Mouse (Mus musculus): Measurements from ENCODE around the gene Capza1. TPM values are rescaled to one million over a fixed set of nuclear protein-coding genes. Genes with fewer than 3 reads are reported as not detected.
A peak's percentile ranks its signal among the peaks of the same experiment; 100 is the strongest.
"Not testable (repeated sequence)": the region's sequence is repeated elsewhere in the genome, so short reads cannot be mapped to it uniquely, and the experiment has no call there.

Gene Capza1
- total RNA-seq, 2 experiments from 2014 or later: 34.2 to 39.5 TPM

DNA sequence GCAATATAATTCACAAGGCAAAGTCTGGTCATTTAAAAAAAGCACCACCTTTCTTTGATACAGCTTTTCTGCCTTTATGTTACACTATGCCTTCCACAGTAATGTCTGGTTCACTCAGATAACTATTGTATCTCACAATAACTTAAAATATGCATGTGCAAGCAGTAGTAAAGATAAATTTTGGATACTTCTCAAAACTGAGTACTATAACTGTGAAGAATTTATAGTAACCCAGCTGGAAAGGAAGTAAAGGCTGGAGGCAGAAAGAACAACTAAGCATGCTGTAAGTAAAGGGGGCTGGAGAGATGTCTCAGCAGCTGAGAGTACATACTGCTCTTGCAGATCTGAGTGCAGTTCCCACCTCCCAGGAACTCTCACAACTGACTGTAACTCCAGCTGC is 9.4 kb downstream of the Capza1 start:
- no peak for DNase-seq (ENCODE audit: low spot score in 2 of 2)
- no peak overlapping the region for H3K27ac ChIP-seq
- no peak for TF ChIP-seq CTCF (conservative IDR thresholded peaks at IDR 0.05)
- H3K4me3 ChIP-seq: no peak overlapping the region

DNA sequence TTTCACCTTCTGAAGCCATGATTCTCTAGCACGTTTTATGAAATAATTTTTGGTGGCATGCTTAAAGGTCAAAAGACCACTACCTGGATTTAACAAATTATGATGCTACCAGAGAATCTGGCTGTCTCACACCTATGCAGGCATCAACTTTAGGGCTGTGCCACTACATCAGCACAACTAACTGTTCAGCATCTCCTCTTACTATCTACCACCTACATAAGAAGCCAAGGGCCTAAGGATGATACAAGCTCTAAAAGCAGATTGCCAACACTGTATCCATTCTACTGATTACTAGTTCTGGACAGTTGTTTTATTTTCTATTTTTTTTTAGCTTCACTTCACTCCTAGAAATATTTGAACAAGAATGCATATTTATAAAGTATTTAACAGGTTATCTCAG is 9.8 kb downstream of the Capza1 start:
- no peak for DNase-seq (ENCODE audit: low spot score in 2 of 2)
- TF ChIP-seq CTCF (conservative IDR thresholded peaks at IDR 0.05): no peak
- H3K4me3 ChIP-seq: no peak overlapping the region
- no peak overlapping the region for H3K27ac ChIP-seq

DNA sequence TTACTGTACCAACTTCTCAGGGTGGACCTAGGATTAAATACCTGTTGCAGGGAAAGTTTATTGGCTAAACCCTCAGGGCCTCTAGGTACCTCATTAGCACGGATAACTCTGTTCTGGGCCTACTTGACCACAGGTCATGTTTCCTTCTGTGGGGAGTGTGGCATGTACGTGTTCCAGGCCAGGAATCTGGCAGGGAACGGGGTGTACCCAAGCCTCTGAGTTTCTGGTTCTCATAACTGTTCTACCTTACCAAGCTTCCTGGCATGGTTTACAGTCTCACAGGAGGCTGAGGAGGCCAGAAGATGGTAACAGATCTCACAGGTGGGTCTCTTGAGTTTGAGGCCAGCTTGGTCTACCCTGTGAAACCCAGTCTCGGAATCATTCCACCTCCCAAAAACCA is 17.7 kb downstream of the Capza1 start:
- no peak overlapping the region for H3K4me3 ChIP-seq
- no peak for TF ChIP-seq CTCF (conservative IDR thresholded peaks at IDR 0.05)
- no peak overlapping the region for H3K27ac ChIP-seq
- no peak for DNase-seq (ENCODE audit: low spot score in 2 of 2)

- no peak for DNase-seq (ENCODE audit: low spot score in 2 of 2)
Measured at GRCm38 (mm10) chr3:104841049-104841448, 23.3 kb downstream of the Capza1 start.

GRCm38 (mm10) chr3:104835797-104836196 is 28.5 kb downstream of the Capza1 start:
- no peak for TF ChIP-seq CTCF (conservative IDR thresholded peaks at IDR 0.05)
- H3K4me3 ChIP-seq: no peak overlapping the region
- DNase-seq (ENCODE audit: low spot score in 2 of 2): no peak
- no peak overlapping the region for H3K27ac ChIP-seq

More at GRCm38 (mm10) chr3:104841049-104841448, 23.3 kb downstream of the Capza1 start:
- no peak overlapping the region for H3K4me3 ChIP-seq
- TF ChIP-seq CTCF (conservative IDR thresholded peaks at IDR 0.05): no peak
- H3K27ac ChIP-seq: no peak overlapping the region

DNA sequence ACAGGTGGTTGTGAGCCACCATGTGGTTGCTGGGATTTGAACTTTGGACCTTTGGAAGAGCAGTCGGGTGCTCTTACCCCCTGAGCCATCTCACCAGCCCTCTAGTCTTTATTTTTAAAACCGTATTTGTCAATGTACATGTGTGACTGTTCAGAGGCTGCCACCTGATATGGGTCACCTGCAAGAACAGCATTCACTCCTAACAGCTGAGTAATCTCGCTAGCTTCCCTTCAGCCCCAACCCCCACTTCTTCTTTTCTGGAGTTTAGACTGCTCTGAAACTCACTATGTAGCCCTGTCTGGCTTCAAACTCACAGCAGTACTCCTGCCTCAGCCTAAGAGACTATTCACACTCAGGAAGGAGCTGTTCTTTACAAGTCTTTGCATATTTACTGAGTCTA is 41.9 kb downstream of the Capza1 start:
- no peak for DNase-seq (ENCODE audit: low spot score in 2 of 2)
- no peak for TF ChIP-seq CTCF (conservative IDR thresholded peaks at IDR 0.05)
- H3K27ac ChIP-seq: no peak overlapping the region
- no peak overlapping the region for H3K4me3 ChIP-seq

DNA sequence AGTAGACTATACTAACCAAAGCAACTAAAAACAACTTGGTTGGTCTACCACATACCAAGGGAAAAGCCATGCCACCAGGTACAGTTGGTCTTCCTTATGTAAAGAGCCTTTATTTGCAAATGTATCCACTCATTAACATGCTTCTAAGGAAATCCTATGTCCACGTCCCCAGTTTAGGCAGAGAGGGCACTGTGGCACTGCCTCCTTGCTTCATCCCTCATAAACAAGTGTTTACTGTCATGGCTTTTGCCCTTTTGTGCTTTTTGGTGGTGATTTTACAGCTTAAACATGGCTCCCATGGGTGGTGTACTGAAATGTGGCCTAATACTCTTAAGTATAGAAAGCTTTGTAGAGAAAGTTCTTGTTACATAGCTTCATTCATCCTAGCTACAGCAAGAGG is 43.9 kb downstream of the Capza1 start:
- TF ChIP-seq CTCF (conservative IDR thresholded peaks at IDR 0.05): no peak
- no peak for DNase-seq (ENCODE audit: low spot score in 2 of 2)
- H3K27ac ChIP-seq: no peak overlapping the region

GRCm38 (mm10) chr3:104818749-104819134 is 45.6 kb downstream of the Capza1 start:
- no peak for DNase-seq (ENCODE audit: low spot score in 2 of 2)
- Histone ChIP-seq H3K4me3 (peak overlapping the region; percentile 89), H3K27ac (peak overlapping the region; percentile 95; the same call in 1 of the 2 replicates)
- TF ChIP-seq CTCF (conservative IDR thresholded peaks at IDR 0.05): no peak

More for the DNA sequence above, 43.9 kb downstream of the Capza1 start:
- no peak overlapping the region for H3K4me3 ChIP-seq

- Histone ChIP-seq H3K4me3 (peak within 1 kb of the TSS; percentile 89), H3K27ac (peak within 1 kb of the TSS; percentile 95)
- peak in 1 of 2 experiments; percentile 31 for DNase-seq (ENCODE audit: low spot score in 2 of 2)
- TF ChIP-seq CTCF (conservative IDR thresholded peaks at IDR 0.05): no peak
Measured at GRCm38 (mm10) chr3:104817991-104818748, 46.1 kb downstream of the Capza1 start, which contains the start of gene Mov10. Mov10 (minus strand) TSS chr3:104818563.

GRCm38 (mm10) chr3:104817481-104817990 is 46.8 kb downstream of the Capza1 start:
- DNase-seq (ENCODE audit: low spot score in 2 of 2): peak; percentile 37 to 44
- peak overlapping the region; percentile 95 for H3K27ac ChIP-seq
- 0 out of 2 replicates have a peak, but pooled peaks have one; percentile 1 for TF ChIP-seq CTCF (conservative IDR thresholded peaks at IDR 0.05)

GRCm38 (mm10) chr3:104816130-104816529 is 48.2 kb downstream of the Capza1 start:
- Histone ChIP-seq H3K27ac (no peak overlapping the region), H3K4me3 (no peak overlapping the region)
- DNase-seq (ENCODE audit: low spot score in 2 of 2): no peak
- no peak for TF ChIP-seq CTCF (conservative IDR thresholded peaks at IDR 0.05)

More at GRCm38 (mm10) chr3:104817481-104817990, 46.8 kb downstream of the Capza1 start:
- peak overlapping the region; percentile 89 for H3K4me3 ChIP-seq

GRCm38 (mm10) chr3:104815346-104815745 is 49.0 kb downstream of the Capza1 start:
- no peak for TF ChIP-seq CTCF (conservative IDR thresholded peaks at IDR 0.05)
- DNase-seq (ENCODE audit: low spot score in 2 of 2): no peak
- H3K4me3 ChIP-seq: no peak overlapping the region

GRCm38 (mm10) chr3:104814746-104815145 is 49.6 kb downstream of the Capza1 start:
- no peak for DNase-seq (ENCODE audit: low spot score in 2 of 2)
- Histone ChIP-seq H3K27ac (no peak overlapping the region), H3K4me3 (no peak overlapping the region)
- no peak for TF ChIP-seq CTCF (conservative IDR thresholded peaks at IDR 0.05)

More at GRCm38 (mm10) chr3:104815346-104815745, 49.0 kb downstream of the Capza1 start:
- no peak overlapping the region for H3K27ac ChIP-seq

- H3K4me3 ChIP-seq; H3K27ac ChIP-seq; DNase-seq (ENCODE audit: low spot score in 2 of 2): not testable (repeated sequence)
Measured at GRCm38 (mm10) chr3:104813227-104813626, 51.1 kb downstream of the Capza1 start.
